Comparison of ENCODE assay signal across 17 mouse cellular contexts in genomic region chr13:51600169-51600568, GRCm38 (mm10). TPM values are rescaled to one million over a fixed set of nuclear protein-coding genes. Genes with fewer than 3 reads are reported as not detected.
"Had no signal": no experiment of that assay in that cellular context is flagged by ENCODE, and none has a peak within 500 bp of the region (broad histone marks: within the 10 kb centered on the region; RNA-seq: fewer than 3 reads in every experiment).

No protein-coding gene starts in this region.

- H3K9ac ChIP-seq: kidney, embryonic 15.5 days; limb, embryonic 15.5 days; liver, embryonic 12.5 days; lung, embryonic 14.5 days; neural tube, embryonic 12.5 days had no signal

- ATAC-seq: intestine, embryonic 16.5 days; liver, embryonic 12.5 days had no signal

- H3K4me2 ChIP-seq: kidney, embryonic 15.5 days; limb, embryonic 15.5 days; liver, embryonic 12.5 days; lung, embryonic 14.5 days; neural tube, embryonic 12.5 days had no signal

- H3K4me3 ChIP-seq: kidney, embryonic 15.5 days; left cerebral cortex, adult 2 months; limb, embryonic 15.5 days; liver, embryonic 12.5 days; midbrain, embryonic 10.5 days; neural tube, embryonic 12.5 days had no signal

- H3K9me3 ChIP-seq: kidney, embryonic 15.5 days; limb, embryonic 15.5 days; liver, embryonic 12.5 days; midbrain, embryonic 10.5 days; neural tube, embryonic 12.5 days had no signal

- DNase-seq: kidney, adult 2 months; kidney, postnatal 25 days; lung, embryonic 14.5 days; lung, postnatal 14 days; midbrain, embryonic 14.5 days; right cerebral cortex, adult 18-20 months; right cerebral cortex, postnatal 25 days; thymus, adult 18-20 months; thymus, postnatal 36 days had no signal

- H3K36me3 ChIP-seq: kidney, embryonic 15.5 days; limb, embryonic 15.5 days; liver, embryonic 12.5 days; midbrain, embryonic 10.5 days; neural tube, embryonic 12.5 days had no signal

- H3K4me1 ChIP-seq: liver, embryonic 12.5 days had no signal

- H3K27ac ChIP-seq: kidney, embryonic 15.5 days; left cerebral cortex, adult 2 months; limb, embryonic 15.5 days; liver, embryonic 12.5 days; midbrain, embryonic 10.5 days; neural tube, embryonic 12.5 days had no signal

RNA-seq across cellular contexts. Expression of gene Shc3, which starts 30.9 kb away (rescaled TPM):
- polyA plus RNA-seq: liver, embryonic 12.5 days; liver, embryonic 16.5 days; lung, embryonic 14.5 days had no signal
